Mouse (Mus musculus): Measurements from ENCODE around the gene Bpnt1. TPM values are rescaled to one million over a fixed set of nuclear protein-coding genes. Genes with fewer than 3 reads are reported as not detected.
"Not testable (repeated sequence)": the region's sequence is repeated elsewhere in the genome, so short reads cannot be mapped to it uniquely, and the experiment has no call there.

Gene Bpnt1
- polyA plus RNA-seq, 1 experiment from 2014 or later = 32.3 TPM

DNA sequence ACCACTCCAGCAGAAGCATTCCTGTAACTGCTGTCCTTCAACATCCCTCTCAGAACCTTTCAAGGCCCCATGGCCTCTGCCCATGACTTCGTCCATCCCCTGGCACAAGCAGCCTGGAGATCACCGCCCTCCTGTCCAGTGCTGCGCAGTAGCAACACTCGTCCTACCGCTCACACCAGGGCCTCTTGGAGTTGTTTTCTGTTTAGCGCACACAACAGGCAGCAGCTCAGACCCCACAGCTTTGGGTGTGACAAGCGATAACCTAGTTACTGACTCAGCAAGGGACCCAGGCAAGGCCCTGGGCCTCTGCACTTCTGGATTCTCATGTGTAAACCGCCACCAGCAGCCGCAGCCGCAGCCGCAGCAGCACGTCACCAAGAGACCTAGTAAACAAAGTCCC, 25.1 kb upstream of the Bpnt1 start:
- Histone ChIP-seq H3K9ac (no peak overlapping the region), H3K36me3 (peaks cover 28% of the 10 kb centered on the region)
- ATAC-seq (ENCODE audit: borderline replicate concordance, extremely low read depth, low FRiP score, low TSS enrichment) = no peak

DNA sequence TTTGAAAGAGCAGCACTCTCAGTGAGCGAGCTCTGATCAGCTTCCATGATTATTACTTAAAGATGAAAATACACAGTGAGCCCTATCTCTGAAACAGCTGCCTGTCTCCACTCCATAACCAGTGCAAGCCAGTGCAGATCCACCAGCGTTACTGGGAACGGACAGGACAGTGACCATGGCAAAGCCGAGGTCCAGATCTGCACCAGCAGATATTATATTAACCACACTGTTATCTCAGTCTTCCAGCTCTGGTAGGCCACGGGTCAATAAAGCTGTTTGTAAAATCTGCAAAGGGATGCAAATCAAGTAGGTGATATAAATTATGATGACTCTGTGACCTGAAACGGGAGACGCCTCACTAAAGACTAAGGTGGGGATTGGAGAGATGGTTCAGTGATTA, 24.3 kb upstream of the Bpnt1 start:
- Histone ChIP-seq H3K27ac (no peak overlapping the region), H3K9ac (no peak overlapping the region), H3K4me3 (no peak overlapping the region), H3K27me3 (no peaks in the 10 kb centered on the region), H3K4me1 (peaks cover 4% of the 10 kb centered on the region; the same call in 1 of the 2 replicates), H3K36me3 (peaks cover 32% of the 10 kb centered on the region), H3K9me3 (no peaks in the 10 kb centered on the region), H3K4me2 (no peak overlapping the region)
- no peak for ATAC-seq (ENCODE audit: borderline replicate concordance, extremely low read depth, low FRiP score, low TSS enrichment)
- 93% methylated on average over 7 of the region's 7 CpGs for WGBS

More for the DNA sequence above, 25.1 kb upstream of the Bpnt1 start:
- H3K4me3 ChIP-seq = no peak overlapping the region
- WGBS = 95% methylated on average over 12 of the region's 12 CpGs
- H3K4me1 ChIP-seq = peaks cover 4% of the 10 kb centered on the region; the same call in 1 of the 2 replicates
- no peaks in the 10 kb centered on the region for H3K27me3 ChIP-seq
- H3K27ac ChIP-seq = no peak overlapping the region
- H3K4me2 ChIP-seq = no peak overlapping the region
- no peaks in the 10 kb centered on the region for H3K9me3 ChIP-seq

DNA sequence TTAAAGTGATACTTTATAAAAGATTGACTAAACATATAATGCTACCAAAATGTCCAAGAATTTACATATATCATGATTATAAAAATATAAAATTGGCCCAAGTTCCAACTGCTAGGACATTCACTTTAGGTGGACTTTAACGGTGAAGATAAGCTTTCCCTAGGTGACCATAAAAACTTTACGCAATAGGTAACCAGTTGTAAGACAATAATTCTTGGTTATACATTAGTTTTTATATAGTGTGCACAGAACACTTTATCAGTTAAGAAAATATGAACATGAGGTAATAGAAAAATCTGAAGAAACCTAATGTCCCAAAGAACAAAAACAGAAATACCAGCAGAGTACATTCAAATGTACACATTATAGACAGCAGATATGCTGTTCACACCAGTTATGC, 23.6 kb upstream of the Bpnt1 start:
- 94% methylated on average over 2 of the region's 2 CpGs for WGBS
- Histone ChIP-seq H3K9me3 (no peaks in the 10 kb centered on the region), H3K9ac (no peak overlapping the region), H3K4me2 (no peak overlapping the region), H3K36me3 (peaks cover 31% of the 10 kb centered on the region), H3K27ac (no peak overlapping the region), H3K4me3 (no peak overlapping the region), H3K4me1 (peaks cover 4% of the 10 kb centered on the region; the same call in 1 of the 2 replicates), H3K27me3 (no peaks in the 10 kb centered on the region)
- no peak for ATAC-seq (ENCODE audit: borderline replicate concordance, extremely low read depth, low FRiP score, low TSS enrichment)

DNA sequence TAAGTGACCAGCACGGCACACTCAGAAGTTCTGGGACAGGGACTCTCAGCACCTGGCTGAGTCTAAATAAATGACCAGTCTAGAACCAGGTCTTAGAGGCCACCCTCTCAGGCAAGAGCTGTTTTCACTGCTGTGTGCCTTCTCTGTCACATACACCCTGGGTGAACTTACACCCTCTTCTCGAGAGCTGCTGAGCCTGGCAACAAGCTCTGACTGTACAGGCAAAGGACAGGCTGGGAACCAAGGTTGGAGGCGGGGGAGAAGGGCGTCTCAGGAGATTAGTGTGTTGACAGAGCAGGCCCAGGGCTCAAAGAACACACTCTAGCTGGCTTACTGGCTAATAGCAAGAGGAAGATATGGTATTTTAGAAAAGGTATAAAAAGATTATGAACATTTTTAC, 23.0 kb upstream of the Bpnt1 start:
- WGBS = 40% methylated on average over 4 of the region's 4 CpGs

DNA sequence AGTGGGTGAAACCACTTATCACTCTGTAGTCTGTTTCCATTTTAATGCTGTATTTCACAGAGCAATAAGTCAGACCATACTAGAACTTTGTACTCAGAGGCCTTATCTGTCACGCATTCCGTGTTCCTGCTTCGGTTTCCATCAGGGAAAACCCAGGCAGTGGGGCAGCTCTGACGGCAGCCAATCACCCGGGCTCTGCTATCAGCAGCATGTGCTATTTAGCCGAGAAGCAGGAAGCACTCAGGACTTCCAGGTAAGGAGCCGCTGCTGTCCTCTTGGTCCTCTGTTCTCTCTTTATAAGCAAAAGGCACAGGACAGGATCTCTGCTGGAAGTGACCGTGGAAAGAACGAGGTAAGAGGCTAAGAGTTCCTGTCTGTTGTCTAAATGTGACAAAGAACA, 20.0 kb upstream of the Bpnt1 start:
- 74% methylated on average over 9 of the region's 9 CpGs for WGBS
- Histone ChIP-seq H3K36me3 (peaks cover 45% of the 10 kb centered on the region), H3K27me3 (no peaks in the 10 kb centered on the region), H3K4me3 (no peak overlapping the region), H3K9ac (no peak overlapping the region), H3K9me3 (no peaks in the 10 kb centered on the region), H3K27ac (no peak overlapping the region), H3K4me2 (no peak overlapping the region), H3K4me1 (peaks cover 4% of the 10 kb centered on the region; the same call in 1 of the 2 replicates)
- no peak for ATAC-seq (ENCODE audit: borderline replicate concordance, extremely low read depth, low FRiP score, low TSS enrichment)

More for the DNA sequence above, 23.0 kb upstream of the Bpnt1 start:
- Histone ChIP-seq H3K4me1 (peaks cover 4% of the 10 kb centered on the region; the same call in 1 of the 2 replicates), H3K4me3 (no peak overlapping the region), H3K36me3 (peaks cover 37% of the 10 kb centered on the region), H3K9me3 (no peaks in the 10 kb centered on the region), H3K4me2 (no peak overlapping the region), H3K9ac (no peak overlapping the region), H3K27ac (no peak overlapping the region), H3K27me3 (no peaks in the 10 kb centered on the region)
- no peak for ATAC-seq (ENCODE audit: borderline replicate concordance, extremely low read depth, low FRiP score, low TSS enrichment)

DNA sequence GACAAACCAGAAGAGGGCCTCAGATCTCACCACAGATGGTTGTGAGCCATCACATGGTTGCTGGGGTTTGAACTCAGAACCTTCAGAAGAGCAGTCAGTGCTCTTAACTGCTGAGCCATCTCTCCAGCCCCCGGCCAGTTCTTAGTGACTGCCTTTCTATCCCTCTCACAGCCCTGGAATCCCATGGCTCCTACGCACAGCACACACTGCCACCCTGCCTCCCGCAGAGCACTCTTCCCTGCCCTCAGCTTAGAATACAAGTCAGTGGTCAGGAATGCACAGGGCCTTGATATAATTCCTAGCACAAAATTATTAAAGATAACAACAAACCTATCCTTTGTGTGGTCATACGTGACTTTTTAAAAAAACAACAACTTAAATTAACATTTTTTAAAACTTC, 17.4 kb upstream of the Bpnt1 start:
- no peaks in the 10 kb centered on the region for H3K27me3 ChIP-seq
- H3K9ac ChIP-seq = no peak overlapping the region
- no peak for ATAC-seq (ENCODE audit: borderline replicate concordance, extremely low read depth, low FRiP score, low TSS enrichment)
- no peak overlapping the region for H3K4me3 ChIP-seq
- no peaks in the 10 kb centered on the region for H3K9me3 ChIP-seq
- no peak overlapping the region for H3K27ac ChIP-seq
- H3K4me1 ChIP-seq = no peaks in the 10 kb centered on the region
- WGBS = 94% methylated on average over 4 of the region's 4 CpGs
- no peak overlapping the region for H3K4me2 ChIP-seq
- peaks cover 48% of the 10 kb centered on the region for H3K36me3 ChIP-seq

DNA sequence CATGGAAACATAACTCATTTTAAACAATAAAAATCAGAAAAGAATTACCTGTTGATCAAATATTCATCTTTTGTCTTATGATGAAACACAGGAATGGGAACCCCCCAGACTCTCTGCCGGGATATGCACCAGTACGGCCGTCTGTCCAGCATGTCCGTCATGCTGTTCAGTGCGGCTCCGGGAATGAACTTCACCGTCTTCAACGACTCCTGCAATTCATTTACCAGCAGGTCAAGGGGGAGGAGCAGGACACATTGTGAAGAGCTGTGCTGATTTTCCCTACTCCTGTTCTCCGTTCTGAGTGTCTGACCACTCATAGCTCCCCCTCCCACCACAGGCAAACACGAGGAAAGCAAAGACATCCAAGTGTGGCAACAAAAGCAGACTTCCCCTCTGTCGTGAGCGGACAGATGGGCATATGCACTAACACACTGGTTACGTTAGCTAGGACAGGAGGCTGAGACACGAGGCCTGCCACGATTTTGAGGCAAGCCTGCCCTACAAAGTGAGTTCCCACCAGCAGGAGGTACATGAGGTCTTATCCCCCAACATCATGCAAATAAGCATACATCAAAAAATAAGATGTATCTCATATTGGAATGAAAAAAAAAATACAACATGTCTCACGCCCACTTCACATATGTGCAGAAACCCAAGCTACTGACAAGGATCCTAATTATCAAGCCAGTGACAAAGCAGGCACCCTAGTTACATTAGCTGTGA, 15.9 kb upstream of the Bpnt1 start:
- H3K9ac ChIP-seq = no peak overlapping the region
- peaks cover 60% of the 10 kb centered on the region for H3K36me3 ChIP-seq
- no peaks in the 10 kb centered on the region for H3K4me1 ChIP-seq
- no peak for ATAC-seq (ENCODE audit: borderline replicate concordance, extremely low read depth, low FRiP score, low TSS enrichment)
- WGBS = 71% methylated on average over 16 of the region's 16 CpGs
- no peaks in the 10 kb centered on the region for H3K9me3 ChIP-seq
- no peak overlapping the region for H3K4me3 ChIP-seq
- no peaks in the 10 kb centered on the region for H3K27me3 ChIP-seq
- no peak overlapping the region for H3K4me2 ChIP-seq
- H3K27ac ChIP-seq = no peak overlapping the region

DNA sequence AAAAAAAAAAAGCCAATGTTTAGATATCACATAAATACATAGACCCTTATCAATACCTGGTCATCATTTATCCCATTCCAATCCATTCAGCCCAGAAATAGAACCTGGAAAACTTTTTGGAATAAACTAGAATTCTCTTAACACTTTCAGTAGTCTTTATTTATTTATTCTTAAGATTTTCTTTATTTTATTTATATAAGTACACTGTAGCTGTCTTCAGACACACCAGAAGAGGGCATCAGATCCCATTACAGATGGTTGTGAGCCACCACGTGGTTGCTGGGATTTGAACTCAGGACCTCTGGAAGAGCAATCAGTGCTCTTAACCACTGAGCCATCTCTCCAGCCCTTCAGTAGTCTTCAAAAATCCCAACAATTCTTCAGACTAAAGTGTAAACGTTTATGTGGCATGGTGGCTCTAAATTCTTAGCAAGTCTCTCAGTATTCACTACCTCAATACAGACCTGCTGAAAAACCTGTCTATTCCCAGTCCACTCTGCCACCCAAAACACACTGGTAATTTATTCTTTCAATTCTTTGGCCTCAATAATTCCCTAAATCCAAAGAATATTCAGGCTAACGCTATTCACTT, 4.1 kb upstream of the Bpnt1 start:
- WGBS = 40% methylated on average over 3 of the region's 3 CpGs

DNA sequence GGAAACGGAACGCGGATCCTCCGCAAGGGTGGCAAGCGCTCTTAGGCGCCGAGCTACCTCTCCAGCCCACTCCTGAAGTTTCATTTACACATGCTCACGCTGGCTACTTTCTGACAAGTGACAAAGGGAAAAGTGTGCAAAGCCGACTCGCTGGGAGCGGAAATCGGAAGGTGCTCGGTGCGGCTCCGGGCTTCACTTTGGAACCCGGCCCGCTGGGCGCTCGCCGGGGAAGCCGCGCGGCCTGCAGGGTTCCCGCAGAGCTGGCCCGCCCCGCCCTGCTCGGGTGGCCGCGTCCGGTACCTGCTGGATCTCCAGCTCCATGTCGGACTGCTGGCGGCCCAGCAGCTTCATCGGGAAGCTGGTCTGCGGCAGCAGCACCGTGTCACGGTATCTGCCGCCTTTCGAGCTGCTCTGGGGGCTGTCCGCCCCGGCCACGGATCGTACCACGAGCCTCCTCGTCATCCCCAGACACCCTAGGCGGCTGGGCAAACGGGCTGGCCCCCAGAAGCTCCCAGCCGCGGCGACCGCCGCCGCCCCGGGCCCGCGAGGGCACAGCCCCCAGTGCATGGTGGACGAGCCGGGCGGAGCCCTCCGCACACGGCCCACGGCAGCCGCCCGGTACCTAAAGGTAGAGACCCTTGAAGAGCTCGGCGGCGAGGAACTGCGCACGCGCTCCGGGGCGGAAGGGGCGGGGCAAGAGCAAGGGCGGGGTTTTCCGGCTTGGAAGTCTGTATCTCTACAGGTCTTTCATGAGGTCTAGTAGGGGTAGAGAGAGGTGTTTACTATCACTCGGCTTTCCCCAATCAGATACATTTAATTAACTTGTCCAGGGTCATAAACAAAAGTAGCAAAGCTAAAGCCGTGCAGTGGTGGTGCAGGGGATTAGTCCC, 3.0 kb upstream of the Bpnt1 start, which contains the start of gene Iars2:
Gene Iars2, minus strand, starts transcription at position 676 of the 890 bp plus-strand sequence.
- under 1% methylated on average over 76 of the region's 76 CpGs for WGBS
- Histone ChIP-seq H3K9me3 (no peaks in the 10 kb centered on the region), H3K9ac (peak within 1 kb of the TSS; percentile 86), H3K27me3 (no peaks in the 10 kb centered on the region), H3K4me1 (peaks cover 24% of the 10 kb centered on the region), H3K4me3 (peak within 1 kb of the TSS; percentile 82), H3K4me2 (peak within 1 kb of the TSS; percentile 60), H3K27ac (peak within 1 kb of the TSS; percentile 95), H3K36me3 (peaks cover 27% of the 10 kb centered on the region)
- peak; percentile 89 for ATAC-seq (ENCODE audit: borderline replicate concordance, extremely low read depth, low FRiP score, low TSS enrichment)

More for the DNA sequence above, 4.1 kb upstream of the Bpnt1 start:
- not testable (repeated sequence) for H3K27ac ChIP-seq; H3K27me3 ChIP-seq; ATAC-seq (ENCODE audit: borderline replicate concordance, extremely low read depth, low FRiP score, low TSS enrichment); H3K9me3 ChIP-seq
- H3K4me3 ChIP-seq = peak overlapping the region; percentile 82
- peak overlapping the region; percentile 86; the same call in 1 of the 2 replicates for H3K9ac ChIP-seq
- peak overlapping the region; percentile 60 for H3K4me2 ChIP-seq
- H3K36me3 ChIP-seq = peaks cover 37% of the 10 kb centered on the region
- H3K4me1 ChIP-seq = peaks cover 18% of the 10 kb centered on the region

DNA sequence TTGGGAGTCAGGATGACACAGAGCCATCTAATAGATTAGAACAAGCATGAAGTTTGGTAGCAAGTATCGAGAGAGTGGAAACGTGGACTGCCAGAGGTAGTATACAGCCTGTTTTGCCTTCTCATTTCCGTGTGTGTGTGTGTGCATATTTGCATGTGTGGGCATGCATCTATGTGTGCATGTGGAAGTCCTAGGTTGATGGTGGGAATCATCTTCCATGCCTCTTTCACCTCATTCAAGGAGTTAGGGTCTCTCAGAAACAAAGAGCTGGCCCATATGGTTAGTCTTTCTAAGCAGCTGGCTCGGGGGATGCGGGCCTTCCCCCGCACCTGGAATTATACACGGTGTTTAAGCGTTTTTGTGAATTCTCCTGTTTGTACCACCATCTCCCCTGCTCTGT, 2.1 kb upstream of the Bpnt1 start:
- Histone ChIP-seq H3K4me3 (0 out of 2 replicates have a peak overlapping the region, but pooled peaks have one; percentile 82), H3K9me3 (no peaks in the 10 kb centered on the region), H3K27ac (no peak overlapping the region), H3K4me2 (peak overlapping the region; percentile 60; the same call in 1 of the 2 replicates), H3K27me3 (no peaks in the 10 kb centered on the region), H3K36me3 (peaks cover 20% of the 10 kb centered on the region), H3K9ac (no peak overlapping the region), H3K4me1 (peaks cover 24% of the 10 kb centered on the region)
- WGBS = 91% methylated on average over 8 of the region's 8 CpGs
- no peak for ATAC-seq (ENCODE audit: borderline replicate concordance, extremely low read depth, low FRiP score, low TSS enrichment)

DNA sequence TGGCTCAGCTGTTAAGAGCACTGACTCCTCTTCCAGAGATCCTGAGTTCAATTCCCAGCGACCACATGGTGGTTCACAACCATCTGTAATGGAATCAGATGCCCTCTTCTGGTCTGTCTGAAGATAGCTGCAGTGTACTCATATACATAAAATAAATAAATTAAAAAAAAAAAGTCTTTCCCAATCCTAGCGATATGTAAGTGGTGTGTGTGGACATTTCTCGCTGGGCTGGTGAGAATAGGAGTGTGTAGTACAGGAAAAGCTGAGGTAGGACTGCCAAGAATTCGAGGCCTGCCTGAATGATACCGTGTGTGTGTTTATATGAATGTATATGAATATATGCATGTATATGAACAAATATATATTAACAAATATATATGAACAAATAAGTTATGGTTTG, 585 bp upstream of the Bpnt1 start:
- Histone ChIP-seq H3K9me3 (no peaks in the 10 kb centered on the region), H3K9ac (no peak overlapping the region), H3K27ac (no peak overlapping the region), H3K4me1 (peaks cover 24% of the 10 kb centered on the region), H3K4me2 (peak overlapping the region; percentile 70), H3K36me3 (peaks cover 7% of the 10 kb centered on the region; the same call in 1 of the 2 replicates), H3K27me3 (no peaks in the 10 kb centered on the region), H3K4me3 (peak overlapping the region; percentile 68; the same call in 1 of the 2 replicates)
- no peak for ATAC-seq (ENCODE audit: borderline replicate concordance, extremely low read depth, low FRiP score, low TSS enrichment)
- 35% methylated on average over 5 of the region's 5 CpGs for WGBS
